10 mouse cellular contexts compared by ENCODE assay signal in the genomic region with DNA sequence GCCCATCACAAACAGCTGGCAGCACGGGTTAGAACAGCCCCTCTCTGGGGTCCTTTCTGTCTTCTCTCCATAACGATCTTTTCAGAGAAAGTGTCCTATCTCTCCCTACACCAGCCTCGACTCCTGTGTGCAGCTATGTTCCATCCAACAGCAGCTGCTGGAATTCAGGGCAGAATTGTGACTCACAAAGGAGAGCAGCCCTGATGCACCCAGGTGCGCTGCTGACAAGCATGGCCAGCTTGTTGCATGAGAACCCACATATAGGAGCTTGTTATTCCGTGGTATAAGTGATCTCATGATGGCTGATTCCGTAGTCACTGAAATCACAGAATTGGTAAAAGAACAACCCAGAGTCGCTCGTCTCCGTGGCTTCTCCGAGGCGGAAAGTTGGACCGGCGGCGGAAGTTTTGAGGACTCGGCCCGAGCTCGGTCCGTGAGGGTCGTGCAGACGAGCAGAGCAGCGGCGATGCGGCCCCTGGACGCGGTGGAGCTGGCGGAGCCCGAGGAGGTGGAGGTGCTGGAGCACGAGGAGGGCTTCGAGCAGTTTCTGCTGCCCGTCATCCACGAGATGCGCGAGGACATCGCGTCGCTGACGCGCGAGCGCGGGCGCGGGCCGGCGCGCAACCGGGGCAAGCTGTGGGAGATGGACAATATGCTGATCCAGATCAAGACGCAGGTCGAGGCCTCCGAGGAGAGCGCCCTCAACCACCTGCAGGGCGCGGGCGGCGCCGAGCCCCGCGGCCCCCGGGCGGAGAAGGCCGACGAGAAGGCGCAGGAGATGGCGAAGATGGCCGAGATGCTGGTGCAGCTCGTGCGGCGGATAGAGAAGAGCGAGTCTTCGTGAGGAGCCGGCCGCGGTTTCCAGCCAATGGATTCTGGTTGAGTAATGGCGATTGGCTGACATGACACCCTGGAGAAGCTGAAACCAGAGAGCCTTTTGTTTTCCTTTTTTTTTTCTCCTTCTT. TPM values are rescaled to one million over a fixed set of nuclear protein-coding genes. Genes with fewer than 3 reads are reported as not detected.
A peak's percentile ranks its signal among the peaks of the same experiment; 100 is the strongest.
DNase-seq lines count a peak whose midpoint lies in the region; ATAC-seq and TF ChIP-seq lines count a peak whose summit lies in the region.
"Not testable (repeated sequence)": the region's sequence is repeated elsewhere in the genome, so short reads cannot be mapped to it uniquely, and the experiment has no call there.
"Had no signal": no experiment of that assay in that cellular context is flagged by ENCODE, and none has a peak within 500 bp of the region (broad histone marks: within the 10 kb centered on the region; RNA-seq: fewer than 3 reads in every experiment).

No protein-coding gene starts in this region.

- not testable (repeated sequence) for H3K9ac ChIP-seq in hindbrain, embryonic 11.5 days (ENCODE audit: low read depth, low read length); liver, embryonic 16.5 days (ENCODE audit: low read depth, low read length)

- not testable (repeated sequence) for TF ChIP-seq CTCF in testis, adult 2 months (IDR thresholded peaks at IDR 0.05; ENCODE audit: control insufficient read depth, insufficient read depth, insufficient replicate concordance, low read depth, low read length)

- not testable (repeated sequence) for H3K27ac ChIP-seq in hindbrain, embryonic 11.5 days (ENCODE audit: low read depth, low read length); liver, embryonic 16.5 days (ENCODE audit: low read length); testis, adult 2 months (ENCODE audit: control insufficient read depth, insufficient read depth, low read depth, low read length)

- peak overlapping the region; percentile 27 for H3K4me3 ChIP-seq in hindbrain, embryonic 11.5 days (ENCODE audit: low read depth, low read length)
- H3K4me3 ChIP-seq in liver, embryonic 16.5 days (ENCODE audit: low read depth, low read length): not testable (repeated sequence)
- H3K4me3 ChIP-seq in testis, adult 2 months (ENCODE audit: control insufficient read depth, low read depth, low read length): peak overlapping the region; percentile 25

- H3K36me3 ChIP-seq in hindbrain, embryonic 11.5 days (ENCODE audit: control insufficient read depth, insufficient read depth, low read length); liver, embryonic 16.5 days (ENCODE audit: control insufficient read depth, insufficient read depth); testis, adult 2 months (ENCODE audit: control insufficient read depth, insufficient read depth, low read length): not testable (repeated sequence)

- H3K27me3 ChIP-seq in hindbrain, embryonic 11.5 days (ENCODE audit: control insufficient read depth, insufficient read depth, low read length): peaks cover 13% of the 10 kb centered on the region
- peaks cover 29% of the 10 kb centered on the region for H3K27me3 ChIP-seq in liver, embryonic 16.5 days (ENCODE audit: control insufficient read depth, insufficient read depth, low read depth, low read length)
- not testable (repeated sequence) for H3K27me3 ChIP-seq in testis, adult 2 months (ENCODE audit: control insufficient read depth, insufficient read depth, low read length)

- 4% methylated on average over 66 of the region's 74 CpGs for WGBS in hindbrain, embryonic 11.5 days
- 4% methylated on average over 73 of the region's 74 CpGs for WGBS in liver, embryonic 16.5 days (ENCODE audit: insufficient replicate concordance)

- peak; percentile 42; the same call in 1 of the 2 replicates for TF ChIP-seq POLR2A in testis, adult 2 months (IDR thresholded peaks at IDR 0.05; ENCODE audit: control insufficient read depth, low read depth, low read length)

- peak overlapping the region; percentile 48 for H3K4me2 ChIP-seq in hindbrain, embryonic 11.5 days (replicated peaks; ENCODE audit: low read depth, low read length)
- H3K4me2 ChIP-seq in liver, embryonic 16.5 days (ENCODE audit: low read depth, low read length): 0 out of 2 replicates have a peak overlapping the region, but pooled peaks have one; percentile 20

- DNase-seq in adrenal gland, adult 2 months: peak; percentile 29
- peak; percentile 38 for DNase-seq in embryo, embryonic 11 days
- peak; percentile 13 to 27 for DNase-seq in frontal cortex, postnatal 36 days (ENCODE audit: low spot score in 2 of 2)
- peak; percentile 36 for DNase-seq in hindbrain, embryonic 11.5 days (ENCODE audit: low spot score)
- DNase-seq in kidney, postnatal 14 days: peak; percentile 12
- DNase-seq in neural tube, embryonic 10.5 days (ENCODE audit: extremely low spot score, low spot score): peak; percentile 46

- H3K4me1 ChIP-seq in hindbrain, embryonic 11.5 days (replicated peaks; ENCODE audit: control insufficient read depth, insufficient read depth, low read length); liver, embryonic 16.5 days (ENCODE audit: control insufficient read depth, low read depth, low read length); testis, adult 2 months (ENCODE audit: control insufficient read depth, insufficient read depth, low read length): not testable (repeated sequence)

- not testable (repeated sequence) for ATAC-seq in hindbrain, embryonic 11.5 days (ENCODE audit: low FRiP score); liver, embryonic 16.5 days (ENCODE audit: low read depth)

- not testable (repeated sequence) for H3K9me3 ChIP-seq in hindbrain, embryonic 11.5 days (ENCODE audit: control insufficient read depth, low read length); liver, embryonic 16.5 days (replicated peaks; ENCODE audit: control insufficient read depth, low read length)

RNA-seq across cellular contexts. Expression of gene Guca1a, which starts 9.8 kb away (rescaled TPM):
- total RNA-seq in adrenal gland, adult 2 months (2021): 1 to 10 TPM; 1.6 to 3.0 TPM
- 4.0 and 5.0 TPM in 2 replicates for polyA plus RNA-seq in adrenal gland, adult 2 months (2012; rRNA removed)
- 1.2 and 1.3 TPM in 2 replicates for polyA plus RNA-seq in hindbrain, embryonic 11.5 days (2014; fragmentation: Nextera tagmentation; extraction: Ambion mirVana)
- 0.97 and 2.0 TPM in 2 replicates for polyA plus RNA-seq in liver, embryonic 16.5 days (2015; fragmentation: Nextera tagmentation; extraction: Ambion mirVana)
- polyA plus RNA-seq in testis, adult 2 months (2012; rRNA removed): 10.1 and 15.0 TPM in 2 replicates

RNA-seq across cellular contexts. Expression of gene Guca1b, which starts 25.0 kb away (rescaled TPM):
- 1 to 10 TPM in 1 of 2 experiments, under 1 TPM in 1; 0.38 to 3.2 TPM for total RNA-seq in adrenal gland, adult 2 months (2021)
- polyA plus RNA-seq in adrenal gland, adult 2 months (2012; rRNA removed): 2.5 and 2.6 TPM in 2 replicates
- 0.31 and 0.35 TPM in 2 replicates for polyA plus RNA-seq in hindbrain, embryonic 11.5 days (2014; fragmentation: Nextera tagmentation; extraction: Ambion mirVana)
- polyA plus RNA-seq in liver, embryonic 16.5 days (2015; fragmentation: Nextera tagmentation; extraction: Ambion mirVana): 0.14 and 0.39 TPM in 2 replicates
- polyA plus RNA-seq in testis, adult 2 months (2012; rRNA removed): 0.26 and 0.36 TPM in 2 replicates

RNA-seq across cellular contexts. Expression of gene AI661453, which starts 26.2 kb away (rescaled TPM):
- total RNA-seq in adrenal gland, adult 2 months (2021): under 1 TPM; 0.92 to 0.97 TPM
- 0.36 and 0.73 TPM in 2 replicates for polyA plus RNA-seq in adrenal gland, adult 2 months (2012; rRNA removed)
- polyA plus RNA-seq in hindbrain, embryonic 11.5 days (2014; fragmentation: Nextera tagmentation; extraction: Ambion mirVana): 0.40 and 0.49 TPM in 2 replicates
- polyA plus RNA-seq in liver, embryonic 16.5 days (2015; fragmentation: Nextera tagmentation; extraction: Ambion mirVana): 0.60 and 0.77 TPM in 2 replicates
- 0.53 and 0.81 TPM in 2 replicates for polyA plus RNA-seq in testis, adult 2 months (2012; rRNA removed)

RNA-seq across cellular contexts. Expression of gene 1700001C19Rik, which starts 27.0 kb away (rescaled TPM):
- not detected for total RNA-seq in adrenal gland, adult 2 months (2021)
- 0.24 TPM in 1 of 2 replicates, not detected in the other for polyA plus RNA-seq in adrenal gland, adult 2 months (2012; rRNA removed)
- 0.42 and 0.68 TPM in 2 replicates for polyA plus RNA-seq in hindbrain, embryonic 11.5 days (2014; fragmentation: Nextera tagmentation; extraction: Ambion mirVana)
- 1.7 and 2.3 TPM in 2 replicates for polyA plus RNA-seq in liver, embryonic 16.5 days (2015; fragmentation: Nextera tagmentation; extraction: Ambion mirVana)
- 545 and 576 TPM in 2 replicates for polyA plus RNA-seq in testis, adult 2 months (2012; rRNA removed)
- total RNA-seq: layer of hippocampus, adult 18-20 months had no signal
- polyA plus RNA-seq: macrophage had no signal

RNA-seq across cellular contexts. Expression of gene Mrps10, which starts 41.5 kb away (rescaled TPM):
- 10 to 100 TPM; 40.8 to 50.0 TPM for total RNA-seq in adrenal gland, adult 2 months (2021)
- 19.4 and 28.3 TPM in 2 replicates for polyA plus RNA-seq in adrenal gland, adult 2 months (2012; rRNA removed)
- 71.5 and 73.6 TPM in 2 replicates for polyA plus RNA-seq in hindbrain, embryonic 11.5 days (2014; fragmentation: Nextera tagmentation; extraction: Ambion mirVana)
- polyA plus RNA-seq in liver, embryonic 16.5 days (2015; fragmentation: Nextera tagmentation; extraction: Ambion mirVana): 31.7 and 34.3 TPM in 2 replicates
- 20.5 and 21.3 TPM in 2 replicates for polyA plus RNA-seq in testis, adult 2 months (2012; rRNA removed)
